Mouse (Mus musculus): ENCODE data around the gene Wasl. TPM values are rescaled to one million over a fixed set of nuclear protein-coding genes. Genes with fewer than 3 reads are reported as not detected.

Gene Wasl
- polyA plus RNA-seq, 1 experiment: 10.8 TPM

DNA sequence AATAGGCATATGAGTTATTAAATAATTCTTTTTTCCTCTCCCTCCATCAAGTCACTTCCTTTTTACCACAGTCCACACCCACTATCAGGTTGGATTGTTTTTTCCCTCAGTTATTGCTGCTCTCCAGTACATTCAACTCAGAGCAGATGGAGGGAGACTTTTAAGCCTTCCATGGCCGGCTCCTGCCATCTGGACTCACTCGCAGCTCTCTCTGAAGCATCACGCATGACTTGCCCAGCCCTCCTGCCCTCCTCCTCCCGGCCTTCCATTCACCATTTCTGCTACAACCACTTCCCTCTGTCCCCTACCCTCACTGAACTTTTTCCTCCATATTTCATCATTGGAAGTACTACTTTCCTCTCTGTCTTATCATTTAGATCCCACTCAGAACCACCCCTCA lies 48.1 kb downstream of the Wasl start:
- no peak overlapping the region for H3K4me2 ChIP-seq (ENCODE audit: low read depth)
- H3K36me3 ChIP-seq (ENCODE audit: control insufficient read depth, insufficient read depth): peaks cover 46% of the 10 kb centered on the region
- H3K27me3 ChIP-seq (ENCODE audit: control insufficient read depth, insufficient read depth, insufficient read length): no peaks in the 10 kb centered on the region
- no peaks in the 10 kb centered on the region for H3K79me2 ChIP-seq (ENCODE audit: control insufficient read depth, insufficient read depth)
- TF ChIP-seq REST (IDR thresholded peaks at IDR 0.05; ENCODE audit: insufficient read depth, insufficient read length) (no peak), TCF12 (IDR thresholded peaks at IDR 0.05; ENCODE audit: insufficient read depth, poor library complexity, severe bottlenecking) (no peak), E2F4 (IDR thresholded peaks at IDR 0.05; ENCODE audit: insufficient read depth) (no peak), MYOG (IDR thresholded peaks at IDR 0.05; ENCODE audit: control insufficient read depth in 1 of 3, insufficient read depth in 1 of 3, insufficient read length in 2 of 3, low read depth in 2 of 3) (no peak), MYOD1 (IDR thresholded peaks at IDR 0.05; ENCODE audit: control insufficient read depth in 1 of 3, insufficient read length in 2 of 3, low read depth in 2 of 3) (no peak), MAX (IDR thresholded peaks at IDR 0.05; ENCODE audit: low read depth) (no peak), POLR2AphosphoS2 (IDR thresholded peaks at IDR 0.05; ENCODE audit: insufficient read length, low read depth) (no peak), TCF3 (IDR thresholded peaks at IDR 0.05; ENCODE audit: insufficient read length, low read depth) (no peak), CEBPB (IDR thresholded peaks at IDR 0.05; ENCODE audit: insufficient read depth, poor library complexity, severe bottlenecking) (no peak), SRF (IDR thresholded peaks at IDR 0.05; ENCODE audit: control insufficient read depth, insufficient read length, low read depth) (no peak), USF1 (IDR thresholded peaks at IDR 0.05; ENCODE audit: low read depth) (no peak)
- no peak overlapping the region for H3ac ChIP-seq (ENCODE audit: control insufficient read depth, insufficient read length)
- H3K4me3 ChIP-seq: no peak overlapping the region

DNA sequence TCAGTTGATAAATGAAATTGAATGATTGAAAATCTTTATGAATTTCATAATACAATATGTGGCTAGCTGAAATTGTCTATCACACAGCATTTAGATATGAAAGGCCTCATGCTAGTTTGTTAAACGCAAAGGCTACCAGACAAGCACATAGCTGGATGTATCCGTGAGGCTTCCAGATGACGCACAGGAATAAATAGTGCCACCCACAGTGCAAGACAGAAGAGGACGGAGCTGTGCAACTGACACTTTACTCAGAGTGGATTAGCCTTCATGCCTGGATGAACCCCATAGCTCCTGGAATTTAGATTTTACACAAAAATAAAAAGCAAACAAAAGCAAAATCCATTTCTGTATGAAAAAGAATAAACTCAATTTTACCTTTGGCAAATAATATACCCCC lies 50.9 kb downstream of the Wasl start:
- no peaks in the 10 kb centered on the region for H3K27me3 ChIP-seq (ENCODE audit: control insufficient read depth, insufficient read depth, insufficient read length)
- H3K36me3 ChIP-seq (ENCODE audit: control insufficient read depth, insufficient read depth): peaks cover 46% of the 10 kb centered on the region
- no peak overlapping the region for H3K4me3 ChIP-seq
- TF ChIP-seq CEBPB (IDR thresholded peaks at IDR 0.05; ENCODE audit: insufficient read depth, poor library complexity, severe bottlenecking) (no peak), USF1 (IDR thresholded peaks at IDR 0.05; ENCODE audit: low read depth) (no peak), POLR2A (IDR thresholded peaks at IDR 0.05; ENCODE audit: insufficient read length, low read depth) (no peak)
- no peak overlapping the region for H3K4me2 ChIP-seq (ENCODE audit: low read depth)
- no peak overlapping the region for H3ac ChIP-seq (ENCODE audit: control insufficient read depth, insufficient read length)
- no peaks in the 10 kb centered on the region for H3K79me2 ChIP-seq (ENCODE audit: control insufficient read depth, insufficient read depth)

DNA sequence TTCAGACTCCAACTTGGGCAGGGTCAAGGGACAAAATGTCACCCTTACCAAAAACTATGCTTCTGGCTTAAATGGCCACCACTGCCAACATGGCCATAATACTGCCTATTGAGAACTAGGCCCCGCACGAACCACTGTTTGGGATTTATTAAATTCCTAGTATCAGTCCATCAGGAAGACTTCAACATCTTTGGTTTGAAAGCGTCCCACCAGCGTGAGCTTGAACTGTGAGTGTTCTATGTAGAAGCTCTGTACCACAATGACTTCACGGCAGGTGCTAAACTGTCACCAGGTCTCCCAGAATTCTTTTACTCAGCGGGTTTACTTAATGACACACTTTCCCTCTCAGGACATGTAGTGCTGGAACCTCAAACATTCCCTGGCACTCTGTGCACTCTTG lies 51.5 kb downstream of the Wasl start:
- no peaks in the 10 kb centered on the region for H3K27me3 ChIP-seq (ENCODE audit: control insufficient read depth, insufficient read depth, insufficient read length)
- no peak overlapping the region for H3ac ChIP-seq (ENCODE audit: control insufficient read depth, insufficient read length)
- no peak for TF ChIP-seq USF1 (IDR thresholded peaks at IDR 0.05; ENCODE audit: low read depth)
- TF ChIP-seq TCF12 (IDR thresholded peaks at IDR 0.05; ENCODE audit: insufficient read depth, poor library complexity, severe bottlenecking): no peak
- TF ChIP-seq POLR2AphosphoS2 (IDR thresholded peaks at IDR 0.05; ENCODE audit: insufficient read length, low read depth): no peak
- TF ChIP-seq POLR2A (IDR thresholded peaks at IDR 0.05; ENCODE audit: insufficient read length, low read depth): no peak
- TF ChIP-seq SRF (IDR thresholded peaks at IDR 0.05; ENCODE audit: control insufficient read depth, insufficient read length, low read depth): no peak
- no peak for TF ChIP-seq MAX (IDR thresholded peaks at IDR 0.05; ENCODE audit: low read depth)
- no peak for TF ChIP-seq MYOG (IDR thresholded peaks at IDR 0.05; ENCODE audit: control insufficient read depth in 1 of 3, insufficient read depth in 1 of 3, insufficient read length in 2 of 3, low read depth in 2 of 3)
- no peak for TF ChIP-seq E2F4 (IDR thresholded peaks at IDR 0.05; ENCODE audit: insufficient read depth)
- no peak for TF ChIP-seq CEBPB (IDR thresholded peaks at IDR 0.05; ENCODE audit: insufficient read depth, poor library complexity, severe bottlenecking)
- TF ChIP-seq MYOD1 (IDR thresholded peaks at IDR 0.05; ENCODE audit: control insufficient read depth in 1 of 3, insufficient read length in 2 of 3, low read depth in 2 of 3): no peak
- TF ChIP-seq TCF3 (IDR thresholded peaks at IDR 0.05; ENCODE audit: insufficient read length, low read depth): no peak
- no peak for TF ChIP-seq REST (IDR thresholded peaks at IDR 0.05; ENCODE audit: insufficient read depth, insufficient read length)
- H3K36me3 ChIP-seq (ENCODE audit: control insufficient read depth, insufficient read depth): peaks cover 44% of the 10 kb centered on the region
- H3K79me2 ChIP-seq (ENCODE audit: control insufficient read depth, insufficient read depth): no peaks in the 10 kb centered on the region
- H3K4me2 ChIP-seq (ENCODE audit: low read depth): no peak overlapping the region
- no peak overlapping the region for H3K4me3 ChIP-seq

DNA sequence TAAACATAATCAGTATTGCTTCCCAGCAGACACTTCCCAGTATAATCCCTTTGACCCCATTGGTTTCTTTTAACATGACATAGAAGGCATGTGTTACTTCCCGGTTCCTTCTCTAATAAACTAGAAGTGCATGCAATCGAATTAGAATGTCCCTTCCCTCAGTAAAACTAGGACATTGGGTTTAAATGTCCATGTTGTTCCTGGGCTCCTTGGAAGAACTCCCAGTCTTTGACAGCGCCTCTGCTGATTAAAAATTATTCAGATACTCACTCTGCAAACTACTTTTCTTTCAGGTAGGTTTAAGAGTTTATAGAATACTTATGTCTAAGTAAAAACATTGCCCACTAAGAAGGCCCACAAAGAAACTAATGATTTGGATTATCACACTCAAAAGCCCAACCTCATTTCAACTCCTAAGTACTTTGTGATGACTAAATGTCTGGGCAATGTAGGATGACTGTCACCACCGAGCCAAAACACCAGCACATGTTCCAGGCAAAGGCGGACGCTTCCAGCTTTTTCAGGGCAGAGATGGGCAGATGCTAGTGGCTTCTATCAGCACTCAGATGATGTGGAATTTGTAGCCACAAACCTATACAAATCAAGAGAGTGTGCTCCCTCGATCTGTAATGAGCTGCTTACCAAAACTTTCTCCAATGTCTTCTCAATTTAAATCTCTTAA lies 52.6 kb downstream of the Wasl start:
- H3K4me3 ChIP-seq: no peak overlapping the region
- H3K36me3 ChIP-seq (ENCODE audit: control insufficient read depth, insufficient read depth): peaks cover 33% of the 10 kb centered on the region
- H3K4me2 ChIP-seq (ENCODE audit: low read depth): no peak overlapping the region
- H3K79me2 ChIP-seq (ENCODE audit: control insufficient read depth, insufficient read depth): no peaks in the 10 kb centered on the region
- H3K27me3 ChIP-seq (ENCODE audit: control insufficient read depth, insufficient read depth, insufficient read length): no peaks in the 10 kb centered on the region
- H3ac ChIP-seq (ENCODE audit: control insufficient read depth, insufficient read length): no peak overlapping the region
- no peak for TF ChIP-seq MYOG (IDR thresholded peaks at IDR 0.05; ENCODE audit: control insufficient read depth in 1 of 3, insufficient read depth in 1 of 3, insufficient read length in 2 of 3, low read depth in 2 of 3)
- no peak for TF ChIP-seq TCF12 (IDR thresholded peaks at IDR 0.05; ENCODE audit: insufficient read depth, poor library complexity, severe bottlenecking)

DNA sequence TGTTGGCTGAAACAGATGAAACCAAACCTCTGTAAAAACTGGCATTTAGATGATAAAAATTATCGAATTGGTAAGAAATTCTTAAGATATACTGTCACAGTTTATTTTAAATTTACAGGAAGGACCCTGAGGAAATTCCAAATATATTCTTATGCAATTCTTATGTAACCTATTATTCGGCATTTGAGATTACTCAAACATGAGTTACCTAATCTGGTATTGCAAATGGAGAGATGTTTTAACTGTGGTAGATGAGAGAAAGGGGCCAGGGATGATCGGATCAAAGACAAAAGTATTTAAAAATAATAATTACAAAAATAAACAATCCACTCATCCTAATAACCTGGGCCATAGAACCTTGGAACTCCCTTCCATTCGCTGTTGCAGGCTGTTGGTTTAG lies 54.5 kb downstream of the Wasl start:
- Histone ChIP-seq H3K27me3 (ENCODE audit: control insufficient read depth, insufficient read depth, insufficient read length) (no peaks in the 10 kb centered on the region), H3K4me3 (no peak overlapping the region), H3K79me2 (ENCODE audit: control insufficient read depth, insufficient read depth) (no peaks in the 10 kb centered on the region), H3ac (ENCODE audit: control insufficient read depth, insufficient read length) (no peak overlapping the region), H3K36me3 (ENCODE audit: control insufficient read depth, insufficient read depth) (peaks cover 24% of the 10 kb centered on the region), H3K4me2 (ENCODE audit: low read depth) (no peak overlapping the region)
- no peak for TF ChIP-seq POLR2A (IDR thresholded peaks at IDR 0.05; ENCODE audit: insufficient read length, low read depth)
- no peak for TF ChIP-seq REST (IDR thresholded peaks at IDR 0.05; ENCODE audit: insufficient read depth, insufficient read length)
- TF ChIP-seq SRF (IDR thresholded peaks at IDR 0.05; ENCODE audit: control insufficient read depth, insufficient read length, low read depth): no peak
- TF ChIP-seq USF1 (IDR thresholded peaks at IDR 0.05; ENCODE audit: low read depth): no peak
- TF ChIP-seq MYOG (IDR thresholded peaks at IDR 0.05; ENCODE audit: control insufficient read depth in 1 of 3, insufficient read depth in 1 of 3, insufficient read length in 2 of 3, low read depth in 2 of 3): no peak
- no peak for TF ChIP-seq MAX (IDR thresholded peaks at IDR 0.05; ENCODE audit: low read depth)
- no peak for TF ChIP-seq CEBPB (IDR thresholded peaks at IDR 0.05; ENCODE audit: insufficient read depth, poor library complexity, severe bottlenecking)
